Mouse (Mus musculus): ENCODE results near the gene Msmb.
A peak's percentile ranks its signal among the peaks of the same experiment; 100 is the strongest.
"Not testable (repeated sequence)": the region's sequence is repeated elsewhere in the genome, so short reads cannot be mapped to it uniquely, and the experiment has no call there.

Gene Msmb

GRCm38 (mm10) chr14:32176590-32176989, 34.8 kb downstream of the Msmb start:
- not testable (repeated sequence) for DNase-seq (ENCODE audit: low read depth)

DNA sequence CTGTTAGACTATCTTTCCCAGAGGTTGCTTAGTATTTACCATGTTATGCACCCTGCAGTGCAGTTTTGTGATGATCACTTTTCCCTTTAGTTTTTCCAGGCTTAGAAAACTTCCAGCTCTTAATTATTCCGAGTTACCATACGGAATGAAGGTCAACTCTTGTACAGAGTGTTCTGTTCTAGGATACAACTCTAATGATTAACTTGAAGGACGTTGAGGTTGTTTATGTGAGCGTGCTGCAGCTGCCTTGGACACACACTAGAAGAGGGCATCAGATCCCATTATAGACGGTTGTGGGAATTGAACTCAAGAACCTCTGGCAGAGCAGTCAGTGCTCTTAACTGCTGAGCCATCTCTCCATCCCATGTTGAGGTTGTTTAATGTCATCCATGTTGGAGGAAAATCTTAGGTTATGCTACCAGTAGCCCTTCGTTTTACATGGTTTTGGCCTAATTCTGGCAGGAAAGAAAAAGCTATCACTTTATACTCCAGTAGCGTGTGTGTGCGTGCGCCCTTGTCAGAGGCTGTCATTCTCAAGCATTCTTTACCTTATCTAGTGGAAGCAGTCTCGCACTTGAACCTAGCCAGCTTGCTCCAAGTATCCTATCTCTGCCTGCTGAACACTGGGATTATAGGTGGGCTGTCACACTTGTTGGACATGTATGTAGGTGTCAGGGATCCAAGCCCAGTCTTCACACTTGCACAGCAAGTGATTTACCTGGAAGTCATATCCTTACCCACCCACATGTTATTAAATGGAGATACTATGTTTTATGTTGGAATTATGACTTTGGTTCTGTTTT, 37.8 kb downstream of the Msmb start:
- DNase-seq (ENCODE audit: low read depth) = no peak

- no peak for DNase-seq (ENCODE audit: low read depth)
These were observed 39.0 kb downstream of the Msmb start for GRCm38 (mm10) chr14:32180861-32181260.

- DNase-seq (ENCODE audit: low read depth) = no peak
These were observed 42.0 kb downstream of the Msmb start for GRCm38 (mm10) chr14:32183846-32184245.

DNA sequence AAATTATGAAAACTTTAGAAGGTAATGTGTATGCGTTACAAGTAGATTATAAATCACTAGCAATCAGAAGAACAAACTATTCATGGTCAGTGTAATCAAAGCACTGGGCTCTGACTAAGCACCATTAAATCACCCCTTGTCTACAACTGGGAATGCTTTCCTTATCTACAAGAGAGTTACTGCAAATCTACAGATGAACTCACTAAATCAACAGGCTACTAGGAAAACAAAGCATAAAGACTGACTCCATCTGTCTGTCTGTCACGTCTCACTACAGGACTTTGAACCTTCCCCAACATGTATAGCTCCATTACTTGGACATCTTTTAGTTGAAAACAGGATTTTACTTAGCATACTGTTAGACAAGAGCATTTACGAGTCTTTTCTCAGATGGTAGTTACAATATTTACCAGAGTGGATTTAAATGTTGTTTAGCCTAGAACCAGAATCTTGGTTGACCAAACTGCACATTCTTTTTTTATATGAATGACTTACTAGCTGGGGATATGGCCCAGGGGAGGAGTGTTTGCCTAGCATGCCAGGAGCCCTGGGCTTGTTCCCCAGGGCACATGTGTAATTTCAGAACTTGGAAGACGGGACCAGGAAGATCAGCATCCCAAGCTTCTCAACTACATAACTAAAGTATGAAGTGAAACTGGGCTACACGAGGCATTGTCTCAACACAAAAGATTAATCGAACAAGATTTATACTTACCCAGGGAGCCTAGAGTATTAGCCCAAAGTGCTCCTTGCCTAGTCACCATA, 49.0 kb downstream of the Msmb start:
- no peak for DNase-seq (ENCODE audit: low read depth)

DNA sequence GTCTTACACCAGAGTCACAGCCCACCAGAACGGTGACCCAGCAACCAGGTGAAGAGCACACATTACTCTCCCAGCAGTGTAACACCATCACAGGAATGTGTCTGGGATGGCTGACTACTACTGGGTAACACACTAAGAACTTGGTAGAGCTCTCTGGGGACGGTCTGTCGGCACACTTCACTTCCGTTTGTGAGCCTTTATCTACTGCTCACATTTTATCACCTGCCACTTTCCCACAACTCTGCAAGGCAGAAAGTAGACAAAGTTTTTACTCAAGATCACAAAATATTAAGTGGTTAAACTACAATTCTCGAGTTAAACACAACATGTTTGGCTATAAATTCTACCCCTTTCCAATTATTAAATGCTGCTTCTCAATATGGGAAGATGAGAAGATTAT, 50.1 kb downstream of the Msmb start:
- DNase-seq (ENCODE audit: low read depth) = no peak

- DNase-seq (ENCODE audit: low read depth) = peak; percentile 78
These were observed 50.6 kb downstream of the Msmb start for GRCm38 (mm10) chr14:32192437-32192836.

- peak; percentile 43 for DNase-seq (ENCODE audit: low read depth)
These were observed 51.7 kb downstream of the Msmb start for GRCm38 (mm10) chr14:32193557-32193956.

GRCm38 (mm10) chr14:32201354-32201753, 59.5 kb downstream of the Msmb start:
- DNase-seq (ENCODE audit: low read depth) = peak; percentile 54

DNA sequence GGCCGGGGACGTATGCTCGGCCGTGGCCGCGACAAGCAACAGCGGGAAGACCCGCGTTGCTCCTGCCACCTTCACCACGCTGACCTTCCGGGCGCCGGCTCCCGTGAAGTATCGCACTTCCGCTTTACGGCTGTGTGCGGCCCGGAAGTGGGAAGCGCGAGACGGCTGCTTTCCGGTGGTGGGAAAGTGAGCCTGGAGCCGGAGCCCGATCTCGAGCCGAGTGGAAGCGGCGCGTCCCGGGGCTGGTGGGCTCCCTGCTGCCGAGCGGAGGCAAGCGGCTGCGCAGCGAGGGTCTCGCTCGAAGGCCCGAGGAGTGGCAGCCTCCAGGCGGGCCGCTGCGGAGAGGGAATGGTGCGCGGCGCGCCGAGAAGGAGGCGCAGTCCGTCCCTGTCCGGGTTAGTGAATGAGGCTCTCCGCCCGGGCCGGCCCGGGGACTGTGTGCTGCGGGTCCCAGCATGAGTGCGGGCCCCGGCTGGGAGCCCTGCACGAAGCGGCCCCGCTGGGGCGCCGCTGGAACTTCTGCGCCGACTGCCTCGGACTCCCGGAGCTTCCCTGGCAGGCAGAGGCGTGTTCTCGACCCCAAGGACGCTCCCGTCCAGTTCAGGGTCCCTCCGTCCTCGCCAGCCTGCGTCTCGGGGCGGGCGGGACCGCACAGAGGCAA, 60.1 kb downstream of the Msmb start, which contains the start of the genes Timm23 and Parg:
Gene Timm23, minus strand, starts transcription at position 108 of the 661 bp plus-strand sequence.
Gene Parg, plus strand, starts transcription at position 159 of the 661 bp plus-strand sequence.
- peak; percentile 85 for DNase-seq (ENCODE audit: low read depth)

Data from NIH3T3 (cell line).